Mouse (Mus musculus) adrenal gland, postnatal 36 days (tissue): Measurements from ENCODE around the gene 5730596B20Rik. TPM values are rescaled to one million over a fixed set of nuclear protein-coding genes. Genes with fewer than 3 reads are reported as not detected.

ENCODE experiments used
- DNase-seq, 2 experiments: peaks; one replicate each; pipeline ENCODE4 v3.0.0; 2021; ENCODE audit warnings: mixed read lengths in 1 of 2
- total RNA-seq, 2 experiments: library from RNA; stranded (reverse); gene quantifications; 2 replicates each; pipeline ENCODE4 v1.2.3; 2021

Gene 5730596B20Rik
- total RNA-seq, 2 experiments from 2014 or later, result 0.10 to 0.40 TPM

DNA sequence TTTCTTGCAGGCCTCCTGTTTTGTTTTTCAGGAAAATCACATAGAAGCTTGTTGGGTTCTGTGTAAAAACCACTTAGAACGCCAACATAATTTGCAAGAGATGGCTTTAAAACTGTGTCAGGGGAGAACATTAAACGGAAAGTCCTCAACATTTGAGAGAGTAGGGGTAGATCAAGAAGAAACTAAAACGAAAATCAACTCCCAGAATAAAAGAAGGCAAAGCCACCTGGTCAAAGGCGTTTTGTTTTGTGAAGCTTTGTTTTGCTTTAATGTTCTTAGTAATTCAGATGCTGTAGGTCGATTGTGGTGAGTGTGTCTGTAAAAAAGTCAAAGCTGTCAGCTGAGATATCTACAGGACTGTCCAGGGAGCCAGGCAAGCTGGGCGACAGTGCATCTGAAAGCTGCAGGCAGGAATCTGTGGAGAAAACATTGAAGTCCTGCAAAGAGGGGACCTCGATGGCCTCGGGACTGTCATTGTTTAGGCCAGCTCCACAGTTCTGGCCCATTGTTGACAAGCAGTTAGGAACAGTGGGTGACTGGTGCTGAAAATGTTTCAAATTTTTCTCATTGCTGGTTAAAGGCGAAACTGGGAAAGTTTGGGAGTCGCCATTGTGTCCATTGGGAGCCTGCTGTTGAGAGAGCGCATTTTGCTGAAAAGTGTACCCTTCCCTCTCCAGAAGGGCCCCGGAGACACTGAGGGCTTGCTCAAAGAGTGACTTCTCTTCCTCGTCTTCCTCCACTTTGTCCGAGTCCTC is 14.5 kb upstream of the 5730596B20Rik start:
- DNase-seq, result no peak

GRCm38 (mm10) chr6:52163366-52164031 is 13.8 kb upstream of the 5730596B20Rik start:
- DNase-seq, result peak in 1 of 2 experiments; percentile 52

DNA sequence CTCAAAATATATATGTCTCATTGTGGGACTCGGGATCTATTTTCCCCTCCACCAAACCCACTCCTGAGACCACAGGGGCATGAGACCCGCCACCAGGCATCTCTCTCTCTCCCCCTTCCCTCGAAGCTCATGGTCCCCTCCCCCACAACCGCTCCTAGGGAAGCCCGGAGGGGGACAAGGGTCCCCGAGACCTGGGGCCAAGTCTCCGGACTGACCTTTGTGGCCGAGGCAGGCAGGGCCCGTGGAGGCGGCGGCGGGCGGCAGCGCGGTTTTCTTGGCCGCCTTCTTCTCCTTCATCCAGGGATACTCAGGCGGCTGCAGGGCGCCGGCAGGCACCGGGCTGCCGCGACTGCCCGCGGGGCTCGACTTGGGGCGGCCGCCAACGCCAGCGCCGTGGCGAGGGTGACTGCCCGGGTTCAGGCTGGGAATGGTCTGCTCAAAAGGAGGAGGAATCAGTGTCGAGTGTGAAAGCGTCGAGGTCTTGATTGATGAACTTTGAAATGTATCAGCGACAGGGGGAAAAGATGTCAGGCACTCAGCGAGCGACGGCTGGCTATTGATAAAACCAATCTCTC is 13.2 kb upstream of the 5730596B20Rik start:
- peak in 1 of 2 experiments; percentile 56 for DNase-seq

DNA sequence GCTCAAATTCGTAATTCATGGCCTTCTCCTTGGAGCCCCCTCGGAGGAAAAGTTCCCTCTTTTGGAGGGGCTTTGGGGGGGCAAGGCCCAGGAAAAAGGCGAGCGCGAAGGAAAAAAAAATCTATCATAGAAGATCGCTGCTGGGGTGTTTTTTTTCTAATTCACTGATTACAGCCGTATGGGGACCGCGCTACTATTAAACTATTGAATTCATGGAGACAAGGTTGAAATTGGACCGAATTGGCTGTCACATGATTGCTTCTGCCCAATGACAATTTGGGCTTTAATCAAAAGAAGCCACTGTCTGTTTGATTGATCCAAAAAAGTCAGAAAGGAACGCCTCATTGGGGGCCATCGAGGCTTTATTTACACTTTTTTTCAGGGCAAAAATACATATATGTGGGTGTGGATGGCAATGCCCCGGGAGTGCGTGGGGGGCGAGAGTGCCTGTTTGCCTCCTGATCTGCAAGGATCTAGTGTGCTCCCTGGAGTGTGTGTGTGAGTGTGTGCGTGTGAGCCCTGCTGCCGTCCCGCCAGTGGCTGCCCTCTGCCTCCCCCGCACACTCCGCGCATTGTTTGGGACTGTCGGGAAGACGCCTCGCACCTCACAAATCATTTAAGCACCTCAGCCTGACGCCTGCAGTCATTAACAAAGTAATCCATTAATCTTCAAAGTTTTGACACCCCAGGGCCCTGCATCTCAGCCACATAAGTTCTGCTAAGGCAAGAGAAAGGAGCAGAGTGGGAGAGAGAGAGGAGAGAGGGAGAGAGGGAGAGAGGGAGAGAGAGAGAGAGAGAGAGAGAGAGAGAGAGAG is 12.5 kb upstream of the 5730596B20Rik start, which contains the start of gene Hoxa2:
Gene Hoxa2, minus strand, starts transcription at position 206 of the 815 bp plus-strand sequence.
- peak in 1 of 2 experiments; percentile 62 for DNase-seq

DNA sequence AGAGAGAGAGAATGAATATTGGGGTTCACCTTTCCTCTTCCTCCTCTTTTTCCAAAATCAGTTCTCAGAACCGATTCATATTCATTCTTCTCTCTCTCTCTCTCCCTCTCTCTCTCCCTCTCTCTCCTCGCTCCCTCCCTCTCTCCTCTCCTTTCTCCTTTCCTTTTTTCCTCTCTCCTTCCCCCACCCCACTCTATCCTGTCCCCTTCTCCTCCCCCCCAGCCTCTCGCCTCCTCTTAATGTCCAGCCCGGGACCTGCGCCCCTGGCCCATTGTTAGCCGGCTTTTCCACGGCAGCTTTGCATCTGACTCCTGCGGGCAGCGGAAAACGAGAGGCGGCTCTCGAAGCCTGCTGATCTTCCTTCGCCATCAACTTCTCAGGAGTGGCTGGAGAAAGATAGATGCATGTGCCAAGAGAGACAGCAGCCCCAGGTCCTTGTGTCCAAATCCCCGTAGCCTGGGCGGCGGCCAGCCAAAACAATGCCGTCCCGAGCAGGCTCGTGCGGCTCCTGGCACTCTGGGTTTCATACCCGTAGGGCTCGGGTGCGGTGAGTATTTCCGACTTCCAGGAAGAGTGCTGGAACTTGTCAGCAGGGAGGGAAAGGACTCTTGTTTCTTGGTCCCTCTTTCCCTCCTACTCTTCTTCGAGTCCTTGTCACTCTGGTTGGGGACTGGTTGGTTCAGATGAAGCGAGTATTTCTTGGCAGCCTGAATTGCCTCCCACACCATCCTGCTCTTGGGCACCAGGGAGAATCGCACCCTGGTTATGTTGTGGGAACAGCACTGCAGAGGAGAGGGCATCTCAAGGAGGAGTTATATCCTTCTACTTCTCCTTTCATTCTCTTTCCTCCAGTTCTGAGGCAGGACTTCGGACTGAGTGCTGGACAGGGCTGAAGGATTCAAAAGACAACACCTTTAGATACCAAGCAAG is 11.6 kb upstream of the 5730596B20Rik start:
- DNase-seq, result peak in 1 of 2 experiments; percentile 65

DNA sequence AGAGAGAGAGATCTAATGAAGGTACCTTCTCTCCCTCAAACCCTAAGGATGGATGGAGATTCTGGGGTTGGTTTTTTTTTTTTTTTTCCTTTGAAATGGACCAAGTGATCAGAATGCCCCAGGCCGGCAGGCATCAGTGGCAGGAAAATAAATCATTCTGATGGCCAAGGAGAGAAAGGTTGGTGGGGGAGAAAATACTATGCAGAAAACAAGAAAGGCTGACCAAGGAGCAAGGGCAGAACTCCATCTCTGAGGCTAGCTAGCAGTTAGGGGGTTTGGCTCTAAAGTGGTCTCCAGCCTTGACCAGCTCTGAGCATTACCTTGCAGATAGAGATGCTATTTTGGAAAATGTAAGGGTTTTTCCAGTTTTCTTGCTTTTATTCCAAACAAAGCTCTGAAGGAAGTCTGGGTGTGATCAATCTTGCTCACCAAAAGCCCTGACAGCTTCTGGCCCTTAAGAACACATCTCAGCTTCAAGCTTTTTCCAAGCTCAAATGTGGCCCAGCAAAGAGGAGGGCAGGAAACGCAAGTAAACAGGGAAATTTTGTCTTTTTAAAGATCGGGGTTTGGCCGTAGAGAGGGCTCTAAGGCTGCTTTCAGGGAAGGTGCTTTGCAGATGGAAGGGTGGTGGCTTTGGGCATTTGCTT is 10.7 kb upstream of the 5730596B20Rik start:
- DNase-seq, result no peak

- no peak for DNase-seq
These were observed 10.1 kb upstream of the 5730596B20Rik start for GRCm38 (mm10) chr6:52167176-52167575.

GRCm38 (mm10) chr6:52167736-52168161 is 9.5 kb upstream of the 5730596B20Rik start:
- no peak for DNase-seq

- peak in 1 of 2 experiments; percentile 65 for DNase-seq
These were observed 8.9 kb upstream of the 5730596B20Rik start for GRCm38 (mm10) chr6:52168191-52169055.

GRCm38 (mm10) chr6:52169499-52170165 is 7.7 kb upstream of the 5730596B20Rik start:
- DNase-seq, result no peak

GRCm38 (mm10) chr6:52170166-52170897 is 7.0 kb upstream of the 5730596B20Rik start:
- peak; percentile 50 to 62 for DNase-seq

- no peak for DNase-seq
These were observed 6.4 kb upstream of the 5730596B20Rik start for GRCm38 (mm10) chr6:52170898-52171223.

DNA sequence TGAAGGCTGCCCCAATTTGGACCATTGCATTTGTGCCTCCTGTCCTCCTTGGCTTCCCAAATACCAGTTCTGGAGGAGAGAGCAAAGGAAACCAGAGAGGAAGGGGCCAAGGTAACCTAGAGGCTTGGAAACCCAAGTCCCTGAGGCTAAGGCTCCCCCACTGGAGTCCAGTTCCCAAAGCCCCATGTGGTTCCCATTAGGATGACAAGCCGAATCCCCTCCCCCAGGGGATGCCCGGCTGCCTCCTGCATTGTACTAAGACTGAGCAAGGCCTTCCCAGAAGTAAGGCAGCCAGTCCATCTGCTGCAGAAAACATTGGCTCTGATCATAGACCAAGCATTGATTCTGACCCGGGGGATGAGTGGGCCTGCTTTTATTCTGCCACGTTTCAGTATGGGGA is 6.0 kb upstream of the 5730596B20Rik start:
- no peak for DNase-seq

DNA sequence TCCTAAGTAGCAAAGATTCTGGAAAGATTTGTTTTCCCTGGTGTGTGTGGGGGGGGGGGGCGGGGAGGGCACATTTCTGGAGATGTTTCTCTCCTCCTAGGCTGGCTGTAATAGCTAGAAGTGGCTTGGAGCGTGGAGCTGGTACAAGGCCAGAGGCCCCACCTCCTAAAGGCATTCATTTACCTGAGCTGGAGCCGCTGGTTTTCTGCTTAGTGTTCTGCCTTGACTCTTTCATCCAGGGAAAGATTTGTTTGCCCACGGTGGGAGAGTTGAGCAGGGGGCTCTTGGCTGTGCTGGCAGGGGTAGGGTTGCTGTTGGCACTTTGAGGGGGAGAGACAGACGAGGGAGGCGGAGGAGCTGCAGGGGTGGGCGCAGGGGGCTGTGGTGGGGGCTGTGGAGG is 5.4 kb upstream of the 5730596B20Rik start:
- DNase-seq, result no peak

DNA sequence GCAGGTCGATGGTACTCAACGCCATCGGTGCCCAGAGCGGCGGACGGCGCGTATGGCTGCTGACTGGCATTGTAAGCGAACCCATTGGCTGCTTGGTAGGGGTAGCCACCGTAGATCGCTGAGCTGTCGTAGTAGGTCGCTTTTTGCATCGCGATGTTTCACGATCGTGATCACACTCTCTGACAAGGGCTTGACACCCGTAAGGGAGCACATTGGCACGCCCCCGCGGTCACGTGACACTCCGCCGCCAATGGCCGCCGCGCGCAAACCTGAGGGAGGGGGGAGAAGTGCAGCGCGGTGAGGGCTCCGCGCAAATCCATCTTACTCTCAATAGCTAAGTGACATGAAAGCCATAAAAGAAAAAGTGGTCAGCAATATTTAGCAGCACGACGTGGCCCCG is 4.8 kb upstream of the 5730596B20Rik start:
- DNase-seq, result peak; percentile 95 to 96

GRCm38 (mm10) chr6:52173648-52174047 is 3.6 kb upstream of the 5730596B20Rik start:
- no peak for DNase-seq

GRCm38 (mm10) chr6:52174968-52175751 is 2.1 kb upstream of the 5730596B20Rik start:
- peak in 1 of 2 experiments; percentile 54 for DNase-seq
